Comparison of ENCODE assay signal across 7 mouse cellular contexts in the genomic region with DNA sequence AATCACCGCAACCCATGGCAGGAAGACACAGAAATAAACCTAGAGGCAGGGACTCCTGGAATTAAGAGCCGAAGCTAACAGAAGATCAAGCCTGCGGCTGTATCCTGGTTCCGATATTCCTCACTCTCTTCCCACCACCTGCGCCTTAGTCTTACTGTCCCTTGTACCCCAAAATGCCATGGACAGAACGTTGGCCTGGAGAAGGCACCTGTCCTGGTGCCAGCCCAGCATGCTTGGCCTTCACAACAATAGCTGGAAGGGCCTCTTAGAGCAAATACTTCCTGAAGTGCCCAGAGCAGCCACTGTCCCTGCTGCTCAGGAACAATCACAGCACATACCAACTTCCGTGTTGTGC.
DNase-seq lines count a peak whose midpoint lies in the region; ATAC-seq and TF ChIP-seq lines count a peak whose summit lies in the region.

No protein-coding gene starts in this region.

- peak; percentile 15; the same call in 1 of the 2 replicates for ATAC-seq in hindbrain, embryonic 16.5 days
- ATAC-seq in neural tube, embryonic 14.5 days (ENCODE audit: low read depth), result 0 out of 2 replicates have a peak, but pooled peaks have one; percentile 3

- H3K4me1 ChIP-seq in hindbrain, embryonic 16.5 days (ENCODE audit: control insufficient read depth, insufficient read depth, low read depth, low read length), result peaks cover 14% of the 10 kb centered on the region
- peaks cover 22% of the 10 kb centered on the region for H3K4me1 ChIP-seq in neural tube, embryonic 14.5 days (ENCODE audit: control insufficient read depth, insufficient read depth, low read length)

- no peak overlapping the region for H3K9ac ChIP-seq in hindbrain, embryonic 16.5 days (ENCODE audit: low read depth, low read length)
- H3K9ac ChIP-seq in neural tube, embryonic 14.5 days (replicated peaks; ENCODE audit: low read depth, low read length), result no peak overlapping the region; the same call in 1 of the 2 replicates

- no peaks in the 10 kb centered on the region for H3K36me3 ChIP-seq in hindbrain, embryonic 16.5 days (ENCODE audit: control insufficient read depth, insufficient read depth, low read length)
- no peaks in the 10 kb centered on the region for H3K36me3 ChIP-seq in neural tube, embryonic 14.5 days (ENCODE audit: control insufficient read depth, insufficient read depth, low read length)

- DNase-seq in layer of hippocampus, adult 2 months (ENCODE audit: low spot score in 2 of 2), result no peak
- no peak for DNase-seq in layer of hippocampus, adult 11-12 months (ENCODE audit: low spot score)
- DNase-seq in cerebellum, postnatal 14 days, result peak; percentile 60 to 76
- DNase-seq in spleen, postnatal 4 days (ENCODE audit: low spot score in 2 of 2), result no peak
- DNase-seq in spleen, postnatal 10 days (ENCODE audit: low spot score in 2 of 2), result no peak

- 58% methylated on average over 7 of the region's 7 CpGs for WGBS in hindbrain, embryonic 16.5 days
- 45% methylated on average over 7 of the region's 7 CpGs for WGBS in neural tube, embryonic 14.5 days

- H3K4me2 ChIP-seq in hindbrain, embryonic 16.5 days (ENCODE audit: low read length), result no peak overlapping the region
- H3K4me2 ChIP-seq in neural tube, embryonic 14.5 days (ENCODE audit: low read depth, low read length), result no peak overlapping the region

- peak overlapping the region; percentile 71 for H3K27ac ChIP-seq in layer of hippocampus, adult 2 months
- H3K27ac ChIP-seq in hindbrain, embryonic 16.5 days (ENCODE audit: low read depth, low read length), result peak overlapping the region; percentile 72
- peak overlapping the region; percentile 36 for H3K27ac ChIP-seq in neural tube, embryonic 14.5 days (ENCODE audit: low read depth, low read length)

- no peaks in the 10 kb centered on the region for H3K27me3 ChIP-seq in hindbrain, embryonic 16.5 days (replicated peaks; ENCODE audit: control insufficient read depth, insufficient read depth, low read length)
- no peaks in the 10 kb centered on the region for H3K27me3 ChIP-seq in neural tube, embryonic 14.5 days (ENCODE audit: control insufficient read depth, insufficient read depth, low read length)

- H3K4me3 ChIP-seq in layer of hippocampus, adult 2 months, result no peak overlapping the region
- H3K4me3 ChIP-seq in hindbrain, embryonic 16.5 days (ENCODE audit: low read length), result no peak overlapping the region
- no peak overlapping the region for H3K4me3 ChIP-seq in neural tube, embryonic 14.5 days (ENCODE audit: low read depth, low read length)

- no peak for TF ChIP-seq CTCF in layer of hippocampus, adult 2 months (conservative IDR thresholded peaks at IDR 0.05)

- no peaks in the 10 kb centered on the region for H3K9me3 ChIP-seq in hindbrain, embryonic 16.5 days (ENCODE audit: control insufficient read depth, low read length)
- no peaks in the 10 kb centered on the region for H3K9me3 ChIP-seq in neural tube, embryonic 14.5 days (ENCODE audit: control insufficient read depth, low read length)

Comparison
In these comparisons a context has a peak if more than half of its experiments do, and no peak if none do; other contexts are left out.
1. DNase-seq: peak in cerebellum, postnatal 14 days (2 of 2); none in layer of hippocampus, adult 2 months (0 of 2), layer of hippocampus, adult 11-12 months (single experiment), spleen, postnatal 4 days (0 of 2) and spleen, postnatal 10 days (0 of 2).
2. Peak in every context shown above with its lines, with median percentiles within 50 percentile points of each other: H3K27ac ChIP-seq.